Mouse (Mus musculus) hindbrain, postnatal 0 days (tissue): ENCODE measurements around the gene Asap2. TPM values are rescaled to one million over a fixed set of nuclear protein-coding genes. Genes with fewer than 3 reads are reported as not detected.

Experiments
- ATAC-seq: fragments of 200-750 bp; cut with Nextera tagmentation; 2 replicates; pipeline ENCODE4 v1.8.0; 2017; ENCODE audit warnings: mild to moderate bottlenecking, moderate TSS enrichment, moderate library complexity
- DNase-seq: peaks from one replicate; pipeline ENCODE4 v3.0.0-alpha.2; 2015; ENCODE audit warnings: low spot score
- H3K27ac ChIP-seq: fragments of 300-500 bp; sonication (generic); 2 replicates; pipeline ENCODE4 v1.5.1; 2014; ENCODE audit warnings: mild to moderate bottlenecking
- H3K27me3 ChIP-seq: fragments of 300-500 bp; sonication (generic); 2 replicates; pipeline ENCODE4 v1.6.1; 2014; ENCODE audit warnings: low read length, mixed read lengths; ENCODE audit not compliant: insufficient read depth
- H3K36me3 ChIP-seq: fragments of 300-500 bp; sonication (generic); 2 replicates; pipeline ENCODE4 v1.6.1; 2014; ENCODE audit warnings: low read length, mixed read lengths; ENCODE audit not compliant: insufficient read depth
- H3K4me1 ChIP-seq: fragments of 300-500 bp; sonication (generic); 2 replicates; pipeline ENCODE4 v1.6.1; 2014; ENCODE audit warnings: antibody characterized with exemption, low read length, mixed read lengths; ENCODE audit not compliant: insufficient read depth
- H3K4me2 ChIP-seq: fragments of 300-500 bp; sonication (generic); 2 replicates; pipeline ENCODE4 v1.6.1; 2014; ENCODE audit warnings: low read depth, mild to moderate bottlenecking, low read length, moderate library complexity, mixed read lengths
- H3K4me3 ChIP-seq: fragments of 300-500 bp; sonication (generic); 2 replicates; pipeline ENCODE4 v1.5.1; 2014; ENCODE audit warnings: low read length
- H3K9ac ChIP-seq: fragments of 300-500 bp; sonication (generic); replicated peaks from 2 replicates; pipeline ENCODE4 v1.6.1; 2014; ENCODE audit warnings: mild to moderate bottlenecking, low read length, moderate library complexity, mixed read lengths
- H3K9me3 ChIP-seq: fragments of 300-500 bp; sonication (generic); 2 replicates; pipeline ENCODE4 v1.6.1; 2016; ENCODE audit warnings: low read length, mixed read lengths
- CTCF ChIP-seq: IDR thresholded peaks from 2 replicates; pipeline ENCODE4 v1.5.1; 2016; ENCODE audit warnings: antibody characterized with exemption, control low read depth, low read depth
- WGBS: fragments of 180-500 bp; shearing (Covaris S2); extraction: QIAGEN DNeasy Blood & Tissue Kit; methylation state at CpG from one replicate; pipeline ENCODE4 v1.1.7; 2014; 5-methylcytosine and 5-hydroxymethylcytosine counted together
- polyA plus RNA-seq: library from polyadenylated mRNA; unstranded; fragments of >200 nt; fragmentation: Nextera tagmentation; extraction: Ambion mirVana; gene quantifications from 2 replicates; pipeline ENCODE4 v1.2.1, GENCODE M21; 2015
- total RNA-seq: library from RNA; depleted of rRNA; stranded (reverse); fragments of >200 nt; gene quantifications from 2 replicates; pipeline ENCODE4 v1.2.3, GENCODE M21; 2014

Asap2 gene
- total and polyA plus RNA-seq, 2 experiments from 2014 or later: 15.7 to 22.8 TPM

DNA sequence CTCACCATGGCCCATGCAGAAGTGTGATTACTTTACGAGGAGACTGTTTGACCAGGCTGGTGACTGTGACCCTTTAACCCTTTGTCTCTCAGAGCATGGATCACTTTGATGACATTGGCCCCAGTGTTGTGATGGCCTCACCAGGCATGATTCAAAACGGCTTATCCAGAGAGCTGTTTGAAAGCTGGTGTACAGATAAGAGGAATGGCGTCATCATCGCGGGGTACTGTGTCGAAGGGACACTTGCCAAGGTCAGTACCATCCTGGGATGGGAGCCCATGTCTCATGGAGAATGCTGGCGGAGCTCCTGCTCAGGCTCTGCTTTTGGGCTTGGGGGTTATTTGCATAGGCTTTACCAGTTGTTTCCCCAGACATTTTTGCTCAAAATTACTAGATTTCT is 311.1 kb downstream of the Asap2 start:
- no peak for ATAC-seq

DNA sequence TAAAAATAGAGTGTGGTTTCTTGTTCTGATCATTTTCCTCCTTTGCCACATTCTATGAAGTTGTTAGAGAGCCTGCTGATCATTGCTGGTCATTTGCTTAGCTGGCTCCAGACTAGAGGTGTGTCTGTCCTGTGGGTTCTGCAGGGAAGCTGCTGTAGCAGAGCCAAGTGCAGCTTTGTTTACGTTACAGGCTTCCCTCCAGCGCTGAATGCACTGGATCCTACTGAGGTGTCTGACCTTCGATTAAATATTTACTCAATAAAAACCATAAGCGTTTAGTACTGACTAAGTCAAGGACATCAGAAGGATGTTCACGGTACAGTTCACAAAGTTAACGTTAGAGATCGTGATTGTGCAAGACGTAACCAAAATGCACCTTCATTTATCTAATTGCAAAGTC is 311.7 kb downstream of the Asap2 start:
- Histone ChIP-seq H3K4me2 (no peak overlapping the region), H3K36me3 (peaks cover 68% of the 10 kb centered on the region)

More for the DNA sequence above, 311.1 kb downstream of the Asap2 start:
- Histone ChIP-seq H3K9ac (no peak overlapping the region), H3K9me3 (no peaks in the 10 kb centered on the region), H3K4me2 (no peak overlapping the region), H3K27ac (no peak overlapping the region), H3K4me3 (no peak overlapping the region), H3K4me1 (no peaks in the 10 kb centered on the region), H3K36me3 (peaks cover 70% of the 10 kb centered on the region), H3K27me3 (no peaks in the 10 kb centered on the region)
- DNase-seq: no peak
- 90% methylated on average over 7 of the region's 7 CpGs for WGBS
- no peak for TF ChIP-seq CTCF

DNA sequence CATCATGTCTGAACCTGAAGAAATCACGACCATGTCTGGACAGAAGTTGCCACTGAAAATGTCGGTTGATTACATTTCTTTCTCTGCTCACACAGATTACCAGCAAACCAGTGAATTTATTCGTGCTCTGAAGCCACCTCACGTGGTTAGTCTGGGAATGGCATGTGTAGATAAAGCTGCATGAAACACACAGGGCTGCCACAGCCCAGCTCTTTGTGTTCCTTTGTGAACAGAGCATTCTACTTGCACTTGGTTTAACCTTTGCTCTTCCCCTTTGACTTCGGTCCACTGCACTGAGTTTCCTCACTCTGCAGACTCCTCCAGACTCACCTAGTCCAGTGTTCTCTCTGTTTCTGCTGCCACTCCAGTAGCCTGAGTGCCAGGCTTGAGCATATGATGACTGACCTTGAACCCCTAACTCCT is 312.1 kb downstream of the Asap2 start:
- no peaks in the 10 kb centered on the region for H3K9me3 ChIP-seq
- H3K27ac ChIP-seq: no peak overlapping the region
- no peaks in the 10 kb centered on the region for H3K27me3 ChIP-seq
- peaks cover 64% of the 10 kb centered on the region for H3K36me3 ChIP-seq
- H3K4me2 ChIP-seq: no peak overlapping the region
- DNase-seq: no peak
- no peak for ATAC-seq
- no peaks in the 10 kb centered on the region for H3K4me1 ChIP-seq
- no peak for TF ChIP-seq CTCF
- H3K9ac ChIP-seq: no peak overlapping the region
- H3K4me3 ChIP-seq: no peak overlapping the region
- 83% methylated on average over 5 of the region's 5 CpGs for WGBS

More for the DNA sequence above, 311.7 kb downstream of the Asap2 start:
- Histone ChIP-seq H3K27ac (no peak overlapping the region), H3K4me3 (no peak overlapping the region), H3K4me1 (no peaks in the 10 kb centered on the region), H3K9ac (no peak overlapping the region), H3K27me3 (no peaks in the 10 kb centered on the region), H3K9me3 (no peaks in the 10 kb centered on the region)
- no peak for DNase-seq
- TF ChIP-seq CTCF: no peak
- ATAC-seq: no peak
- 89% methylated on average over 8 of the region's 8 CpGs for WGBS

DNA sequence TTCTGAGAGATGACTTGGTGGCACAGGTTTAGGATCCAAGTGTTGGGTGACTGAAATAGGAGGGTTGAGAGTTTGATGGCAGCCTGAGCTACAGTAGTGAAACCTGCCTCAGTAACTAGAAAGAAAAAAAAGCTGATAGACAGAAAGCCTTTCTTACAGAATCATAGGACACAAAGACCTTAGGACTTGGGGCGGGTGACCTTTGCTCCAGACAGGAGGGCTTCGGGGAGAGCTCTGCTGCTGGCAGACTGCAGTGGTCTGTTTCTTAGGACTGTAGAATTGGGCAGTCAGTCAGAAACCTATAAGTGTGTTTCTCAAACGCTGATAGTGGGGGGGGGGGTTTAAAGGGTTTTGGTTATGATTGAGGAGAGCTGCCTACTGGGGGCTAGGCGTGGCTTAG is 315.5 kb downstream of the Asap2 start:
- DNase-seq: no peak
- TF ChIP-seq CTCF: no peak
- Histone ChIP-seq H3K27ac (no peak overlapping the region), H3K4me3 (no peak overlapping the region), H3K9ac (no peak overlapping the region), H3K9me3 (no peaks in the 10 kb centered on the region), H3K36me3 (peaks cover 66% of the 10 kb centered on the region), H3K4me1 (no peaks in the 10 kb centered on the region), H3K4me2 (no peak overlapping the region), H3K27me3 (no peaks in the 10 kb centered on the region)
- WGBS: 90% methylated on average over 4 of the region's 4 CpGs
- no peak for ATAC-seq

DNA sequence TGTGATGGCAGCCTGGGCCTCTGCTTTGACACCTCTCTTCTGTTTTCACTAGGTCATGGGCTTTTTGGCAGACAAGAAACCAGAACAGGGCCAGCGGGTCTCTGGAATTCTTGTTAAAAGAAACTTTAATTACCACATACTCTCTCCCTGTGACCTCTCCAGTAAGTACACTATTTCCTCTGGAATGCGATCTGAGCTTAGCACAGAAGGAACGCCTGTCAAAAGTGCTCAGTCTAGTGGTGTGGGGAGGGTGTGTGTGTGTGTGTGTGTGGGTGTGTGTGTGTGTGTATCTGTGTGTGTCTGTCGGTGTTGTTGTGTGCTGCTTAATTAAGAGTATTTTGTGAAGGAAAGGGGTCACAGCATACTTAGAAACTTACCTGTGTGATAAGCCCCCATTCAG is 316.5 kb downstream of the Asap2 start:
- ATAC-seq: no peak
- H3K36me3 ChIP-seq: peaks cover 67% of the 10 kb centered on the region
- WGBS: 86% methylated on average over 4 of the region's 4 CpGs
- no peaks in the 10 kb centered on the region for H3K9me3 ChIP-seq
- no peak overlapping the region for H3K9ac ChIP-seq
- no peak overlapping the region for H3K4me2 ChIP-seq
- TF ChIP-seq CTCF: no peak
- DNase-seq: no peak
- H3K27me3 ChIP-seq: no peaks in the 10 kb centered on the region
- no peak overlapping the region for H3K27ac ChIP-seq
- H3K4me3 ChIP-seq: no peak overlapping the region
- H3K4me1 ChIP-seq: no peaks in the 10 kb centered on the region

DNA sequence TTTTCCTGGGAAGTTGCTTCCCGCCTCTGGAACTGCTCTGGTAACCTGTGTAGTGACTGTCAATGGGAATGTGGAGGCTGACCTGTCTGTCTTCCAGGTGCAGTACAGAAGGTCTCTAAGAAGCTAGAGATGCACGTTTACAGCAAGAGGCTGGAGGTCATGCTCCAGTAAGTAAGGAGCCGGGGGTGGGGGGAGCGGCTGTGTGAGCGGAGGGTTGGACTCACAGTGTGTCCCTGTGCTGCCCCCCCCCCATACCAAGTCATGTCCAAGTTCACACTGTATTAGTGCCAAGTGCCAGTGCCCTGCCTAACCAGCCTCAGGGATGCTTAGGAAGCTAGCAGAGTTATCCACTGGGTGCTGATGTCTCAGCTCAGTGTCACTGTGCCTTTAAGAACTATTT is 321.9 kb downstream of the Asap2 start:
- no peaks in the 10 kb centered on the region for H3K27me3 ChIP-seq
- H3K9ac ChIP-seq: no peak overlapping the region
- H3K4me1 ChIP-seq: no peaks in the 10 kb centered on the region
- ATAC-seq (no peak), DNase-seq (no peak)
- H3K36me3 ChIP-seq: peaks cover 55% of the 10 kb centered on the region
- H3K9me3 ChIP-seq: no peaks in the 10 kb centered on the region
- no peak overlapping the region for H3K27ac ChIP-seq
- H3K4me3 ChIP-seq: no peak overlapping the region
- no peak overlapping the region for H3K4me2 ChIP-seq
- no peak for TF ChIP-seq CTCF
- 89% methylated on average over 5 of the region's 5 CpGs for WGBS

DNA sequence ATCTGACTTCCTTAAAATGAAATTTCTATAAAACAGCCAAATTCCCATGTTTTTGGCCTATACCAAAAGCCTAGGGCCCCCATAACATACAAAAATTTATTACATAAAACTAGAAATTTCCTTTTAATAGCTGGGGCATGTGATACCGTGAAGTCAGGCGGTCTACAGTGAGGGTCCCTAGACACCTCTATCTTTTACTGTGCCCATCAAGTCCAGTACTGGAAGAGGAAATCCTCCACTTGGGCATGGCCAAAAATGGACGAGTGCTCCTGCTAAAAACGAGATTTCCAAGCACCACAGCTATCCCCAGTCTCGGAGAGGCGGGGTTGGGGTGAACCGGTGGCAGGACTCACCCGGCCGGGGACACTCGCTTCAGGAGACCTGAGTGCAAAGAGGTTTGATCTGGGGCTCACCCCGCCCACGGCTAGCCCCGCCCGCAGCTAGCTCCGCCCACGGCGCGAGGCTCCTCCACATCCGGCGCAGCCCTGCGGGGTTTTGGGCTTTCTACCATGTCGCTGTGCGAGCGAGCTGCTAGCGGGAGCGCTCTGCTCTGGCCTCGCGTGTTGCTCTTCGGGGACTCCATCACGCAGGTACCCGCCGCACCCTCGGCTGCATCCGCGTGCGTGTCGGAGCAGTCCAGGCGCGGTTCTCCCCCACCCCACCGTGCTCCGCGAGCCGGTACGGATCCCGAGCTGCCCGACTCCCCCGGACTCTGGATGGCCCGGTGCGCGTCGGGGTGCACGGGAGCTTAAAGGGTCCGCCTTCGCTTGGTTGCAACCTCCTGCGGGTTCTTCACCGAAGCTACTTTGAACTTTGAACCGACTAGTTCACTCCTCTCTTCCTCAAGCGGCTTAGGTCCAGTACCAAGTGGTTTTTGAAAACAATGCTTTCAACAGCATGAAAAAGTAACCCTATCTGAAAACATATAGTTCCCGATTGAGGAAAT is 325.9 kb downstream of the Asap2 start, which contains the start of gene Iah1:
TSS of gene Iah1 (plus strand) at position 467 of the 946 bp plus-strand sequence.
- H3K27me3 ChIP-seq: no peaks in the 10 kb centered on the region
- no peaks in the 10 kb centered on the region for H3K4me1 ChIP-seq
- H3K4me3 ChIP-seq: peak within 1 kb of the TSS; percentile 58
- H3K36me3 ChIP-seq: peaks cover 24% of the 10 kb centered on the region
- peak within 1 kb of the TSS; percentile 53 for H3K9ac ChIP-seq
- TF ChIP-seq CTCF: no peak
- DNase-seq: peak; percentile 83
- no peaks in the 10 kb centered on the region for H3K9me3 ChIP-seq
- H3K4me2 ChIP-seq: peak within 1 kb of the TSS; percentile 71
- peak within 1 kb of the TSS; percentile 37; the same call in 1 of the 2 replicates for H3K27ac ChIP-seq
- ATAC-seq: peak; percentile 88
- 2% methylated on average over 56 of the region's 59 CpGs for WGBS
